Mouse (Mus musculus): Measurements from ENCODE around the gene Cbr4. TPM values are rescaled to one million over a fixed set of nuclear protein-coding genes. Genes with fewer than 3 reads are reported as not detected.
A peak's percentile ranks its signal among the peaks of the same experiment; 100 is the strongest.

Cbr4 gene
- total and polyA plus RNA-seq, 3 experiments, result 37.0 to 59.1 (median 40.2) TPM

DNA sequence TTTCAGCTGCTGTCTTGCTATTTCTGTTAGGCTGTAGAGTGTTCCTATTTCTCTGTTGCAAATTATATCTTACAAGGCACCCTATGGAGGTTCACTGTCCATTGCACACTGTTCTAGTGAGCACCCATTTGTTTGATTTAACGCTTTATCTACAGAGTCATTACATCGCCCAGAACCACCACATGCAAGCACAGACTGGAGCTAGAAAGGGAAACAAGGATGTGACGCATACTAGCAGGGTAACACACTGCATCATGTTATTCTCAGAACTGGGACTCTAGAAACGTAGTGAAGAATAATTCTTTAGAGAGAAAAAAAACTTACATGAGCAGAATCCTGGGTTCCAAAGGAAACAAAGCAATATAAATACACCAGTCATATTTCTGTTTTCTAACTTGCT lies 17.3 kb upstream of the Cbr4 start:
- in situ Hi-C loops (cut with MboI; ENCODE audit: low pct_ligation_motif_present, low pct_unique_long_range_greater_than_20kb, low sequenced_read_pairs), result loop anchor here (10.0 kb wide), 1 partner anchor 85 kb away; no protein-coding TSS in a partner anchor
- no peak overlapping the region for H3K9ac ChIP-seq (ENCODE audit: insufficient read depth, low read depth)
- no peaks in the 10 kb centered on the region for H3K9me3 ChIP-seq (replicated peaks; ENCODE audit: low read length)
- no peaks in the 10 kb centered on the region for H3K79me2 ChIP-seq (replicated peaks; ENCODE audit: control insufficient read depth, extremely low read depth, insufficient read depth, poor library complexity, severe bottlenecking)
- DNase-seq (ENCODE audit: extremely low read depth), result no peak
- no peak overlapping the region for H3K27ac ChIP-seq (ENCODE audit: insufficient read depth, low read depth)
- H3K4me1 ChIP-seq (ENCODE audit: control insufficient read depth in 1 of 2, insufficient read depth in 2 of 2), result peaks cover 2 to 5% of the 10 kb centered on the region in 2 experiments; a peak in 2 of 4 replicates
- no peaks in the 10 kb centered on the region for H3K27me3 ChIP-seq (replicated peaks)
- no peak overlapping the region for H3K4me2 ChIP-seq (ENCODE audit: insufficient read depth, low read depth, poor library complexity, severe bottlenecking)
- dilution Hi-C loops (cut with MboI; ENCODE audit: extremely low pct_ligation_motif_present, extremely low pct_unique_long_range_greater_than_20kb, low sequenced_read_pairs), result no loop called here
- TF ChIP-seq PAX5 (IDR thresholded peaks at IDR 0.05; ENCODE audit: low read length) (no peak), SIN3A (IDR thresholded peaks at IDR 0.05; ENCODE audit: low read length) (no peak), ZC3H11A (IDR thresholded peaks at IDR 0.05; ENCODE audit: low read depth, low read length) (no peak), CHD2 (IDR thresholded peaks at IDR 0.05; ENCODE audit: low read length) (no peak), RAD21 (IDR thresholded peaks at IDR 0.05; ENCODE audit: low read depth, low read length) (no peak), MXI1 (IDR thresholded peaks at IDR 0.05; ENCODE audit: low read depth, low read length) (no peak), ZKSCAN1 (IDR thresholded peaks at IDR 0.05; ENCODE audit: borderline replicate concordance, low read depth, low read length) (no peak), ELF1 (IDR thresholded peaks at IDR 0.05; ENCODE audit: low read depth, low read length) (no peak), USF1 (IDR thresholded peaks at IDR 0.05; ENCODE audit: low read depth, low read length) (no peak), MAZ (IDR thresholded peaks at IDR 0.05; ENCODE audit: low read depth, low read length) (no peak)
- H3K36me3 ChIP-seq (replicated peaks in 1 of 2; ENCODE audit: control insufficient read depth in 1 of 2, insufficient read depth in 1 of 2, low read length in 1 of 2), result no peaks in the 10 kb centered on the region
- H3K4me3 ChIP-seq (replicated peaks in 1 of 3; ENCODE audit: low read depth in 2 of 3, low read length in 2 of 3, poor library complexity in 1 of 3), result no peak overlapping the region

DNA sequence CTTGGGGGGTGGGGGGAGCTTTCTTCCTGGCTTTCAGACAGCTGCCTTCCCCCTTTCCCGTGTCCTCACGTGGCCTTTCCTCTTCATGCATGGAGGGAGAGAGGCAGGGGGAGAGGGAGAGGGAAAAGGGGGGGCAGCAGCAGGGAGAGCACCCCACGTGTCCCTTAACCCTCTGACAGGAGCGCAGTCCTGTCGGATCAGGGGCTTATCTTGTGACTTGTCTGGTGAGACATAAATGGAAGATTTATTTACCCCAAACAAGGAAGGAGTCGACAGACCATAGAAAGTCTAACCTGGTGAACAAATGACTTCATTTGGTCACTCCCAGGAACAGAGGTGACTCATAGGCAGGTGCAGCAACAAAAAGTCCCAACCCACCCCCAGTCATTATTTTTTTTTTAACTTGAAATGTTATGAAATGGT lies 12.3 kb upstream of the Cbr4 start:
- no peaks in the 10 kb centered on the region for H3K36me3 ChIP-seq (replicated peaks in 1 of 2; ENCODE audit: control insufficient read depth in 1 of 2, insufficient read depth in 1 of 2, low read length in 1 of 2)
- TF ChIP-seq PAX5 (IDR thresholded peaks at IDR 0.05; ENCODE audit: low read length) (no peak), IRF4 (IDR thresholded peaks at IDR 0.05; ENCODE audit: low read depth, low read length) (no peak), CHD1 (IDR thresholded peaks at IDR 0.05; ENCODE audit: low read depth, low read length) (no peak), RAD21 (IDR thresholded peaks at IDR 0.05; ENCODE audit: low read depth, low read length) (no peak), BHLHE40 (IDR thresholded peaks at IDR 0.05; ENCODE audit: low read depth, low read length) (peak; percentile 79), NRF1 (IDR thresholded peaks at IDR 0.05; ENCODE audit: low read depth, low read length) (no peak), USF2 (conservative IDR thresholded peaks at IDR 0.05; ENCODE audit: low read depth, low read length) (no peak), MAFK (IDR thresholded peaks at IDR 0.05; ENCODE audit: insufficient replicate concordance, low read length) (no peak), JUND (conservative IDR thresholded peaks at IDR 0.05; ENCODE audit: low read depth, low read length) (peak; percentile 50; the same call in 1 of the 2 replicates), CTCF (conservative IDR thresholded peaks at IDR 0.05 in 1 of 2, IDR thresholded peaks at IDR 0.05 in 1 of 2; ENCODE audit: low read depth in 2 of 2, low read length in 2 of 2) (no peak), TCF12 (IDR thresholded peaks at IDR 0.05; ENCODE audit: low read depth, low read length) (peak; percentile 33; the same call in 1 of the 2 replicates), USF1 (IDR thresholded peaks at IDR 0.05; ENCODE audit: low read depth, low read length) (no peak), POLR2A (IDR thresholded peaks at IDR 0.05; ENCODE audit: low read depth, low read length) (no peak), SMC3 (IDR thresholded peaks at IDR 0.05; ENCODE audit: low read depth, low read length) (no peak), HCFC1 (IDR thresholded peaks at IDR 0.05; ENCODE audit: low read depth, low read length) (no peak), MEF2A (IDR thresholded peaks at IDR 0.05; ENCODE audit: borderline replicate concordance, low read depth, low read length) (no peak), CHD2 (IDR thresholded peaks at IDR 0.05; ENCODE audit: low read length) (no peak), KAT2A (IDR thresholded peaks at IDR 0.05; ENCODE audit: insufficient replicate concordance, low read length) (no peak), GABPA (IDR thresholded peaks at IDR 0.05; ENCODE audit: insufficient replicate concordance, low read depth, low read length) (no peak), ETS1 (conservative IDR thresholded peaks at IDR 0.05; ENCODE audit: low read depth, low read length) (peak; percentile 86), ZNF384 (IDR thresholded peaks at IDR 0.05; ENCODE audit: low read depth, low read length) (peak; percentile 55), MAZ (IDR thresholded peaks at IDR 0.05; ENCODE audit: low read depth, low read length) (no peak), ELF1 (IDR thresholded peaks at IDR 0.05; ENCODE audit: low read depth, low read length) (no peak), E2F4 (IDR thresholded peaks at IDR 0.05; ENCODE audit: insufficient replicate concordance, low read depth, low read length) (no peak), ZKSCAN1 (IDR thresholded peaks at IDR 0.05; ENCODE audit: borderline replicate concordance, low read depth, low read length) (no peak), ZC3H11A (IDR thresholded peaks at IDR 0.05; ENCODE audit: low read depth, low read length) (no peak), MYC (IDR thresholded peaks at IDR 0.05; ENCODE audit: low read depth, low read length) (no peak), MAX (IDR thresholded peaks at IDR 0.05; ENCODE audit: low read length) (no peak), RCOR1 (conservative IDR thresholded peaks at IDR 0.05; ENCODE audit: low read depth, low read length) (no peak), JUN (IDR thresholded peaks at IDR 0.05; ENCODE audit: insufficient read depth, low read depth, low read length) (peak; percentile 39)

More for the DNA sequence above, 12.3 kb upstream of the Cbr4 start:
- Histone ChIP-seq H3K9ac (ENCODE audit: insufficient read depth, low read depth) (no peak overlapping the region), H3K27me3 (replicated peaks) (no peaks in the 10 kb centered on the region), H3K79me2 (replicated peaks; ENCODE audit: control insufficient read depth, extremely low read depth, insufficient read depth, poor library complexity, severe bottlenecking) (no peaks in the 10 kb centered on the region), H3K27ac (ENCODE audit: insufficient read depth, low read depth) (no peak overlapping the region), H3K9me3 (replicated peaks; ENCODE audit: low read length) (no peaks in the 10 kb centered on the region), H3K4me1 (ENCODE audit: control insufficient read depth in 1 of 2, insufficient read depth in 2 of 2) (peaks cover 11 to 25% of the 10 kb centered on the region in 2 experiments), H3K4me2 (ENCODE audit: insufficient read depth, low read depth, poor library complexity, severe bottlenecking) (no peak overlapping the region), H3K4me3 (replicated peaks in 1 of 3; ENCODE audit: low read depth in 2 of 3, low read length in 2 of 3, poor library complexity in 1 of 3) (no peak overlapping the region)
- dilution Hi-C loops (cut with MboI; ENCODE audit: extremely low pct_ligation_motif_present, extremely low pct_unique_long_range_greater_than_20kb, low sequenced_read_pairs) (no loop called here), in situ Hi-C loops (cut with MboI; ENCODE audit: low pct_ligation_motif_present, low pct_unique_long_range_greater_than_20kb, low sequenced_read_pairs) (loop anchor here (10.0 kb wide), 1 partner anchor 90 kb away; no protein-coding TSS in a partner anchor)
- peak; percentile 21 for DNase-seq (ENCODE audit: extremely low read depth)

All from CH12.LX (cell line).